Mouse (Mus musculus) E14TG2a.4 (cell line): ENCODE data around the gene Mrpl10.

Source experiments
- H3K27me3 ChIP-seq: 2 replicates; pipeline ENCODE4 v1.6.1; 2014; ENCODE audit warnings: low read length, control low read depth; ENCODE audit not compliant: insufficient read depth
- H3K36me3 ChIP-seq: 2 replicates; pipeline ENCODE4 v1.6.1; 2014; ENCODE audit warnings: low read length, control low read depth; ENCODE audit not compliant: insufficient read depth
- H3K4me1 ChIP-seq: replicated peaks from 2 replicates; pipeline ENCODE4 v1.6.1; 2014; ENCODE audit warnings: low read depth, low read length, control low read depth
- H3K4me3 ChIP-seq: replicated peaks from 2 replicates; pipeline ENCODE4 v1.5.1; 2014; ENCODE audit warnings: mild to moderate bottlenecking, low read length
- H3K9me3 ChIP-seq: 2 replicates; pipeline ENCODE4 v1.6.1; 2014; ENCODE audit warnings: low read length, control low read depth
- CTCF ChIP-seq: conservative IDR thresholded peaks from 2 replicates; pipeline ENCODE4 v1.5.1; 2014; ENCODE audit warnings: low read length
- NANOG ChIP-seq: IDR thresholded peaks from 2 replicates; pipeline ENCODE4 v1.6.1; 2014; ENCODE audit warnings: borderline replicate concordance, low read length, mixed read lengths
- POU5F1 ChIP-seq: IDR thresholded peaks from 2 replicates; pipeline ENCODE4 v1.6.1; 2014; ENCODE audit warnings: low read length, borderline replicate concordance

Gene Mrpl10

GRCm38 (mm10) chr11:97007093-97007794, 34.1 kb upstream of the Mrpl10 start:
- Histone ChIP-seq H3K9me3 (no peaks in the 10 kb centered on the region), H3K36me3 (no peaks in the 10 kb centered on the region), H3K4me1 (peaks cover 17% of the 10 kb centered on the region), H3K4me3 (no peak overlapping the region), H3K27me3 (peaks cover 93% of the 10 kb centered on the region)
- TF ChIP-seq POU5F1 (no peak), NANOG (no peak), CTCF (no peak)

GRCm38 (mm10) chr11:97009198-97009790, 32.1 kb upstream of the Mrpl10 start:
- TF ChIP-seq NANOG = no peak
- TF ChIP-seq CTCF = no peak
- no peak for TF ChIP-seq POU5F1

GRCm38 (mm10) chr11:97013121-97013670, 28.2 kb upstream of the Mrpl10 start, which contains the start of gene Sp6:
TSS of gene Sp6 (plus strand) at chr11:97013394.
- H3K4me3 ChIP-seq = no peak within 1 kb of the TSS
- no peaks in the 10 kb centered on the region for H3K9me3 ChIP-seq
- no peak for TF ChIP-seq NANOG
- TF ChIP-seq CTCF = no peak
- no peak for TF ChIP-seq POU5F1
- peaks cover 95% of the 10 kb centered on the region for H3K27me3 ChIP-seq
- peaks cover 11% of the 10 kb centered on the region for H3K4me1 ChIP-seq
- no peaks in the 10 kb centered on the region for H3K36me3 ChIP-seq

More at GRCm38 (mm10) chr11:97009198-97009790, 32.1 kb upstream of the Mrpl10 start:
- peaks cover 90% of the 10 kb centered on the region for H3K27me3 ChIP-seq
- no peaks in the 10 kb centered on the region for H3K36me3 ChIP-seq
- no peaks in the 10 kb centered on the region for H3K9me3 ChIP-seq
- H3K4me1 ChIP-seq = peaks cover 5% of the 10 kb centered on the region; the same call in 1 of the 2 replicates
- no peak overlapping the region for H3K4me3 ChIP-seq

- no peaks in the 10 kb centered on the region for H3K36me3 ChIP-seq
- H3K4me3 ChIP-seq = peak overlapping the region; percentile 82
- no peaks in the 10 kb centered on the region for H3K9me3 ChIP-seq
- H3K27me3 ChIP-seq = peaks cover 88% of the 10 kb centered on the region
- peaks cover 42% of the 10 kb centered on the region for H3K4me1 ChIP-seq
- TF ChIP-seq CTCF (no peak), NANOG (no peak), POU5F1 (no peak)
These were observed 23.4 kb upstream of the Mrpl10 start for GRCm38 (mm10) chr11:97017696-97018582.

- peak overlapping the region; percentile 82 for H3K4me3 ChIP-seq
- peaks cover 90% of the 10 kb centered on the region for H3K27me3 ChIP-seq
- TF ChIP-seq NANOG (no peak), CTCF (no peak), POU5F1 (no peak)
- H3K4me1 ChIP-seq = peaks cover 48% of the 10 kb centered on the region
- peaks cover 3% of the 10 kb centered on the region; the same call in 1 of the 2 replicates for H3K36me3 ChIP-seq
- no peaks in the 10 kb centered on the region for H3K9me3 ChIP-seq
These were observed 22.6 kb upstream of the Mrpl10 start for GRCm38 (mm10) chr11:97018583-97019344.

- peak overlapping the region; percentile 82 for H3K4me3 ChIP-seq
- TF ChIP-seq POU5F1 (no peak), NANOG (no peak), CTCF (no peak)
- H3K36me3 ChIP-seq = peaks cover 9% of the 10 kb centered on the region
- no peaks in the 10 kb centered on the region for H3K9me3 ChIP-seq
- H3K27me3 ChIP-seq = peaks cover 91% of the 10 kb centered on the region
- peaks cover 53% of the 10 kb centered on the region for H3K4me1 ChIP-seq
These were observed 22.0 kb upstream of the Mrpl10 start for GRCm38 (mm10) chr11:97019345-97019708.

- H3K4me3 ChIP-seq = peak overlapping the region; percentile 88
- TF ChIP-seq CTCF = no peak
- no peaks in the 10 kb centered on the region for H3K9me3 ChIP-seq
- H3K4me1 ChIP-seq = peaks cover 68% of the 10 kb centered on the region
- peaks cover 17% of the 10 kb centered on the region for H3K36me3 ChIP-seq
- H3K27me3 ChIP-seq = peaks cover 74% of the 10 kb centered on the region
These were observed 20.1 kb upstream of the Mrpl10 start for GRCm38 (mm10) chr11:97021121-97021765.
